Mouse (Mus musculus) CH12.LX (cell line): ENCODE measurements at regions not wholly inside any gene's neighbourhood (a gene's known extent, or its start where the extent isn't known, plus 50 kb on each side); places are given as distances from the start of the nearest gene placed in this dataset.

Source experiments
- CTCF ChIP-seq, 2 experiments: IDR thresholded peaks in 1 of 2; conservative IDR thresholded peaks in 1 of 2; 2 replicates each; pipeline ENCODE4 v1.5.1; 2011 to 2012; ENCODE audit warnings: low read depth in 2 of 2, low read length in 2 of 2, improper control_type of control experiment in 1 of 2, inconsistent platforms in 1 of 2, mild to moderate bottlenecking in 1 of 2, moderate library complexity in 1 of 2
- HCFC1 ChIP-seq: IDR thresholded peaks from 2 replicates; pipeline ENCODE4 v1.6.1; 2012; ENCODE audit warnings: low read depth, mild to moderate bottlenecking, inconsistent platforms, low read length, improper control_type of control experiment
- IRF4 ChIP-seq: IDR thresholded peaks from 2 replicates; pipeline ENCODE4 v1.6.1; 2014; ENCODE audit warnings: low read depth, mild to moderate bottlenecking, inconsistent platforms, low read length, improper control_type of control experiment
- MAX ChIP-seq: IDR thresholded peaks from 2 replicates; pipeline ENCODE4 v1.6.1; 2011; ENCODE audit warnings: low read length, improper control_type of control experiment
- MXI1 ChIP-seq: IDR thresholded peaks from 2 replicates; pipeline ENCODE4 v1.6.1; 2011; ENCODE audit warnings: mild to moderate bottlenecking, low read depth, low read length, improper control_type of control experiment
- RAD21 ChIP-seq: IDR thresholded peaks from 2 replicates; pipeline ENCODE4 v1.6.1; 2011; ENCODE audit warnings: low read depth, mild to moderate bottlenecking, low read length, improper control_type of control experiment, moderate library complexity
- USF1 ChIP-seq: IDR thresholded peaks from 2 replicates; pipeline ENCODE4 v1.6.1; 2014; ENCODE audit warnings: low read depth, mild to moderate bottlenecking, inconsistent platforms, low read length, improper control_type of control experiment
- USF2 ChIP-seq: conservative IDR thresholded peaks from 2 replicates; pipeline ENCODE4 v1.6.1; 2011; ENCODE audit warnings: low read depth, low read length, improper control_type of control experiment
- ZKSCAN1 ChIP-seq: IDR thresholded peaks from 2 replicates; pipeline ENCODE4 v1.6.1; 2012; ENCODE audit warnings: low read depth, inconsistent platforms, low read length, improper control_type of control experiment, borderline replicate concordance

GRCm38 (mm10) chr7:70870841-70871534 lies 480.3 kb downstream of the Gm10295 start:
- TF ChIP-seq MXI1: no peak
- no peak for TF ChIP-seq CTCF (conservative IDR thresholded peaks at IDR 0.05 in 1 of 2, IDR thresholded peaks at IDR 0.05 in 1 of 2; ENCODE audit: low read depth in 2 of 2, low read length in 2 of 2)
- TF ChIP-seq RAD21: no peak
- no peak for TF ChIP-seq USF2
- no peak for TF ChIP-seq MAX
- no peak for TF ChIP-seq USF1
- TF ChIP-seq HCFC1: no peak
- no peak for TF ChIP-seq IRF4
- TF ChIP-seq ZKSCAN1: no peak
